Mouse (Mus musculus) macrophage (primary cell): Measurements from ENCODE around the gene Nek11. TPM values are rescaled to one million over a fixed set of nuclear protein-coding genes. Genes with fewer than 3 reads are reported as not detected.

ENCODE experiments used
- H3K27ac ChIP-seq: fragments of 350-480 bp; formaldehyde crosslinking; 2 replicates; pipeline ENCODE4 v1.9.0; 2021
- H3K36me3 ChIP-seq: fragments of 350-480 bp; formaldehyde crosslinking; 2 replicates; pipeline ENCODE4 v1.9.0; 2021; ENCODE audit errors: inconsistent target
- H3K4me3 ChIP-seq: fragments of 350-480 bp; formaldehyde crosslinking; 2 replicates; pipeline ENCODE4 v1.9.0; 2021; ENCODE audit errors: inconsistent target
- H3K79me2 ChIP-seq: fragments of 350-480 bp; formaldehyde crosslinking; 2 replicates; pipeline ENCODE4 v1.9.0; 2021; ENCODE audit errors: inconsistent target
- WGBS: methylation state at CpG from one replicate; pipeline ENCODE4 v1.1.7; 2026; ENCODE audit warnings: inconsistent platforms; ENCODE audit not compliant: missing documents; 5-methylcytosine and 5-hydroxymethylcytosine counted together
- polyA plus RNA-seq: library from polyadenylated mRNA; stranded (reverse); fragments of 250-400 nt; gene quantifications from 3 replicates; pipeline ENCODE4 v1.2.4, GENCODE M21; 2018; ENCODE audit warnings: inconsistent platforms
- total RNA-seq, 78 experiments: library from RNA; depleted of rRNA; stranded (reverse); fragments of 250-400 nt; gene quantifications; 1 replicate in 9 of 78; 2 replicates in 24 of 78; 3 replicates in 43 of 78; 4 replicates in 2 of 78; pipeline ENCODE4 v1.2.4; 2018; ENCODE audit warnings: inconsistent platforms in 56 of 78

Nek11 gene
- 1 to 10 TPM in 3 of 26 experiments, under 1 TPM in 13, not detected in 10; 0.29 to 1.7 (median 0.49) TPM for total RNA-seq (2018; cell fraction: chromatin; rRNA removed)
- total RNA-seq (2018; cell fraction: cytosol; rRNA removed): under 1 TPM in 10 of 26 experiments, not detected in 16; 0.06 to 0.30 (median 0.09) TPM
- under 1 TPM in 9 of 26 experiments, not detected in 17; 0.20 to 0.78 (median 0.39) TPM for total RNA-seq (2018; cell fraction: nucleus; rRNA removed)
- polyA plus RNA-seq: not detected in 3 replicates

GRCm38 (mm10) chr9:105395218-105395627 lies at the start of gene Nek11, which contains the start of gene Aste1:
TSS of gene Nek11 (minus strand) at chr9:105395524.
TSS of gene Aste1 (plus strand) at chr9:105395392.
- no peaks in the 10 kb centered on the region for H3K36me3 ChIP-seq
- H3K79me2 ChIP-seq: peaks cover 39% of the 10 kb centered on the region
- H3K27ac ChIP-seq: peak within 1 kb of the TSS; percentile 56
- 0% methylated on average over 42 of the region's 44 CpGs for WGBS
- H3K4me3 ChIP-seq: peak within 1 kb of the TSS; percentile 73

GRCm38 (mm10) chr9:105408549-105408948 lies 13.2 kb upstream of the Nek11 start:
- no peak overlapping the region for H3K4me3 ChIP-seq
- H3K79me2 ChIP-seq: no peaks in the 10 kb centered on the region
- H3K36me3 ChIP-seq: peaks cover 29% of the 10 kb centered on the region
- 97% methylated on average over 6 of the region's 6 CpGs for WGBS
- H3K27ac ChIP-seq: no peak overlapping the region

- WGBS: 21% methylated on average over 11 of the region's 11 CpGs
- Histone ChIP-seq H3K36me3 (no peaks in the 10 kb centered on the region), H3K27ac (no peak overlapping the region), H3K4me3 (peak overlapping the region; percentile 73), H3K79me2 (peaks cover 38% of the 10 kb centered on the region)
Measured at GRCm38 (mm10) chr9:105394720-105395119, 604 bp downstream of the Nek11 start.

GRCm38 (mm10) chr9:105390616-105391015 lies 4.7 kb downstream of the Nek11 start:
- Histone ChIP-seq H3K36me3 (no peaks in the 10 kb centered on the region), H3K4me3 (no peak overlapping the region), H3K79me2 (no peaks in the 10 kb centered on the region), H3K27ac (no peak overlapping the region)
- 72% methylated on average over 4 of the region's 5 CpGs for WGBS

- Histone ChIP-seq H3K79me2 (no peaks in the 10 kb centered on the region), H3K27ac (no peak overlapping the region), H3K36me3 (no peaks in the 10 kb centered on the region), H3K4me3 (no peak overlapping the region)
- 10% methylated on average over 4 of the region's 4 CpGs for WGBS
Measured at GRCm38 (mm10) chr9:105389289-105389688, 6.0 kb downstream of the Nek11 start.

GRCm38 (mm10) chr9:105387403-105387802 lies 7.9 kb downstream of the Nek11 start:
- Histone ChIP-seq H3K27ac (no peak overlapping the region), H3K79me2 (no peaks in the 10 kb centered on the region), H3K4me3 (no peak overlapping the region), H3K36me3 (no peaks in the 10 kb centered on the region)
- 81% methylated on average over 5 of the region's 5 CpGs for WGBS

- no peaks in the 10 kb centered on the region for H3K79me2 ChIP-seq
- WGBS: 87% methylated on average over 8 of the region's 8 CpGs
- H3K27ac ChIP-seq: no peak overlapping the region
- H3K36me3 ChIP-seq: no peaks in the 10 kb centered on the region
- H3K4me3 ChIP-seq: no peak overlapping the region
Measured at GRCm38 (mm10) chr9:105379533-105380145, 15.7 kb downstream of the Nek11 start.

- H3K27ac ChIP-seq: no peak overlapping the region
- H3K36me3 ChIP-seq: no peaks in the 10 kb centered on the region
- H3K4me3 ChIP-seq: no peak overlapping the region
- 72% methylated on average over 3 of the region's 3 CpGs for WGBS
- H3K79me2 ChIP-seq: no peaks in the 10 kb centered on the region
Measured at GRCm38 (mm10) chr9:105377622-105378021, 17.7 kb downstream of the Nek11 start.

- no peak overlapping the region for H3K4me3 ChIP-seq
- no peak overlapping the region for H3K27ac ChIP-seq
- H3K79me2 ChIP-seq: no peaks in the 10 kb centered on the region
- H3K36me3 ChIP-seq: no peaks in the 10 kb centered on the region
- WGBS: 84% methylated on average over 7 of the region's 7 CpGs
Measured at GRCm38 (mm10) chr9:105376954-105377530, 18.3 kb downstream of the Nek11 start.

- Histone ChIP-seq H3K4me3 (no peak overlapping the region), H3K79me2 (no peaks in the 10 kb centered on the region), H3K36me3 (no peaks in the 10 kb centered on the region), H3K27ac (no peak overlapping the region)
- WGBS: 74% methylated on average over 7 of the region's 7 CpGs
Measured at GRCm38 (mm10) chr9:105376411-105376810, 18.9 kb downstream of the Nek11 start.

GRCm38 (mm10) chr9:105374361-105374760 lies 21.0 kb downstream of the Nek11 start:
- H3K4me3 ChIP-seq: no peak overlapping the region
- H3K27ac ChIP-seq: no peak overlapping the region
- 65% methylated on average over 5 of the region's 5 CpGs for WGBS
- H3K36me3 ChIP-seq: no peaks in the 10 kb centered on the region
- no peaks in the 10 kb centered on the region for H3K79me2 ChIP-seq

GRCm38 (mm10) chr9:105368605-105369004 lies 26.7 kb downstream of the Nek11 start:
- H3K4me3 ChIP-seq: no peak overlapping the region
- 85% methylated on average over 3 of the region's 3 CpGs for WGBS
- H3K27ac ChIP-seq: no peak overlapping the region
- H3K79me2 ChIP-seq: no peaks in the 10 kb centered on the region
- no peaks in the 10 kb centered on the region for H3K36me3 ChIP-seq

- Histone ChIP-seq H3K36me3 (no peaks in the 10 kb centered on the region), H3K79me2 (no peaks in the 10 kb centered on the region), H3K27ac (no peak overlapping the region), H3K4me3 (no peak overlapping the region)
- 94% methylated on average over 4 of the region's 4 CpGs for whole genome bisulfite sequencing
Measured at GRCm38 (mm10) chr9:105366199-105366598, 29.1 kb downstream of the Nek11 start.

- Histone ChIP-seq H3K27ac (no peak overlapping the region), H3K36me3 (no peaks in the 10 kb centered on the region), H3K79me2 (no peaks in the 10 kb centered on the region), H3K4me3 (no peak overlapping the region)
- WGBS: 77% methylated on average over 3 of the region's 5 CpGs
Measured at GRCm38 (mm10) chr9:105363520-105364231, 31.6 kb downstream of the Nek11 start.

- H3K79me2 ChIP-seq: no peaks in the 10 kb centered on the region
- no peak overlapping the region for H3K4me3 ChIP-seq
- H3K27ac ChIP-seq: no peak overlapping the region
- 77% methylated on average over 2 of the region's 2 CpGs for WGBS
- H3K36me3 ChIP-seq: no peaks in the 10 kb centered on the region
Measured at GRCm38 (mm10) chr9:105362181-105362580, 33.1 kb downstream of the Nek11 start.
